Mouse (Mus musculus): ENCODE data around the gene Cog2. TPM values are rescaled to one million over a fixed set of nuclear protein-coding genes. Genes with fewer than 3 reads are reported as not detected.

The Cog2 gene
- polyA plus RNA-seq, 1 experiment from 2014 or later = 30.4 TPM

GRCm38 (mm10) chr8:124573552-124574340, 53.2 kb downstream of the Cog2 start:
- Histone ChIP-seq H3K27ac (replicated peaks) (no peak overlapping the region; the same call in 1 of the 2 replicates), H3K27me3 (replicated peaks) (no peaks in the 10 kb centered on the region), H3K36me3 (no peaks in the 10 kb centered on the region), H3K4me1 (peaks cover 17% of the 10 kb centered on the region; the same call in 1 of the 2 replicates), H3K4me2 (no peak overlapping the region), H3K9ac (replicated peaks) (no peak overlapping the region), H3K4me3 (replicated peaks) (no peak overlapping the region), H3K9me3 (replicated peaks) (no peaks in the 10 kb centered on the region)
- 62% methylated on average over 15 of the region's 15 CpGs for WGBS
- ATAC-seq (ENCODE audit: low FRiP score) = peak; percentile 65

GRCm38 (mm10) chr8:124575811-124576210, 55.2 kb downstream of the Cog2 start, which contains the start of gene Capn9:
Gene Capn9 (plus strand): TSS chr8:124576111.
- H3K4me1 ChIP-seq = peaks cover 12% of the 10 kb centered on the region; the same call in 1 of the 2 replicates
- no peak within 1 kb of the TSS for H3K4me2 ChIP-seq
- no peaks in the 10 kb centered on the region for H3K9me3 ChIP-seq (replicated peaks)
- no peak within 1 kb of the TSS for H3K27ac ChIP-seq (replicated peaks)
- no peaks in the 10 kb centered on the region for H3K27me3 ChIP-seq (replicated peaks)
- H3K9ac ChIP-seq (replicated peaks) = no peak within 1 kb of the TSS
- H3K36me3 ChIP-seq = no peaks in the 10 kb centered on the region
- 93% methylated on average over 8 of the region's 8 CpGs for WGBS
- no peak for ATAC-seq (ENCODE audit: low FRiP score)
- no peak within 1 kb of the TSS for H3K4me3 ChIP-seq (replicated peaks)

GRCm38 (mm10) chr8:124576751-124577150, 56.2 kb downstream of the Cog2 start:
- H3K4me3 ChIP-seq (replicated peaks) = no peak overlapping the region
- ATAC-seq (ENCODE audit: low FRiP score) = no peak
- no peak overlapping the region for H3K27ac ChIP-seq (replicated peaks)
- no peak overlapping the region for H3K4me2 ChIP-seq
- H3K9me3 ChIP-seq (replicated peaks) = no peaks in the 10 kb centered on the region
- no peaks in the 10 kb centered on the region for H3K36me3 ChIP-seq
- no peak overlapping the region for H3K9ac ChIP-seq (replicated peaks)
- no peaks in the 10 kb centered on the region for H3K27me3 ChIP-seq (replicated peaks)
- H3K4me1 ChIP-seq = peaks cover 5% of the 10 kb centered on the region; the same call in 1 of the 2 replicates
- 85% methylated on average over 1 of the region's 1 CpGs for WGBS

- 57% methylated on average over 3 of the region's 3 CpGs for WGBS
- Histone ChIP-seq H3K4me1 (peaks cover 7% of the 10 kb centered on the region; the same call in 1 of the 2 replicates), H3K9ac (replicated peaks) (no peak overlapping the region), H3K4me3 (replicated peaks) (no peak overlapping the region), H3K9me3 (replicated peaks) (no peaks in the 10 kb centered on the region), H3K27ac (replicated peaks) (0 out of 2 replicates have a peak overlapping the region, but pooled peaks have one; percentile 3), H3K4me2 (no peak overlapping the region), H3K27me3 (replicated peaks) (no peaks in the 10 kb centered on the region), H3K36me3 (no peaks in the 10 kb centered on the region)
- ATAC-seq (ENCODE audit: low FRiP score) = no peak
These were observed 65.3 kb downstream of the Cog2 start for GRCm38 (mm10) chr8:124585718-124586425.

GRCm38 (mm10) chr8:124586556-124586955, 66.0 kb downstream of the Cog2 start:
- Histone ChIP-seq H3K36me3 (no peaks in the 10 kb centered on the region), H3K4me1 (peaks cover 7% of the 10 kb centered on the region; the same call in 1 of the 2 replicates), H3K4me2 (no peak overlapping the region), H3K4me3 (replicated peaks) (no peak overlapping the region), H3K9ac (replicated peaks) (no peak overlapping the region), H3K9me3 (replicated peaks) (no peaks in the 10 kb centered on the region), H3K27me3 (replicated peaks) (no peaks in the 10 kb centered on the region), H3K27ac (replicated peaks) (no peak overlapping the region)
- ATAC-seq (ENCODE audit: low FRiP score) = no peak
- 88% methylated on average over 2 of the region's 2 CpGs for WGBS

- Histone ChIP-seq H3K4me1 (peaks cover 7% of the 10 kb centered on the region; the same call in 1 of the 2 replicates), H3K4me2 (no peak overlapping the region)
- ATAC-seq (ENCODE audit: low FRiP score) = no peak
These were observed 68.8 kb downstream of the Cog2 start for GRCm38 (mm10) chr8:124589393-124589792.

More at GRCm38 (mm10) chr8:124589393-124589792, 68.8 kb downstream of the Cog2 start:
- H3K9me3 ChIP-seq (replicated peaks) = no peaks in the 10 kb centered on the region
- no peak overlapping the region for H3K4me3 ChIP-seq (replicated peaks)
- H3K27me3 ChIP-seq (replicated peaks) = no peaks in the 10 kb centered on the region
- H3K36me3 ChIP-seq = no peaks in the 10 kb centered on the region
- no peak overlapping the region for H3K9ac ChIP-seq (replicated peaks)
- H3K27ac ChIP-seq (replicated peaks) = no peak overlapping the region
- 84% methylated on average over 4 of the region's 4 CpGs for WGBS

Other genes with a start within 250 kb of the Cog2 start
- 12.0 and 17.0 TPM in 2 replicates for gene Pgbd5, start 81.1 kb upstream of the Cog2 start, polyA plus RNA-seq (2015; fragmentation: Nextera tagmentation; extraction: Ambion mirVana)
- 1.8 and 1.9 TPM in 2 replicates for gene Agt, start 48.9 kb downstream of the Cog2 start, polyA plus RNA-seq (2015; fragmentation: Nextera tagmentation; extraction: Ambion mirVana)
- 0.17 and 0.45 TPM in 2 replicates for gene Capn9, start 55.3 kb downstream of the Cog2 start, polyA plus RNA-seq (2015; fragmentation: Nextera tagmentation; extraction: Ambion mirVana)
- 15.4 and 16.1 TPM in 2 replicates for gene 2310022B05Rik, start 142.6 kb downstream of the Cog2 start, polyA plus RNA-seq (2015; fragmentation: Nextera tagmentation; extraction: Ambion mirVana)
- 57.5 and 62.9 TPM in 2 replicates for gene Ttc13, start 201.2 kb downstream of the Cog2 start, polyA plus RNA-seq (2015; fragmentation: Nextera tagmentation; extraction: Ambion mirVana)
- 28.2 and 30.6 TPM in 2 replicates for gene Arv1, start 201.4 kb downstream of the Cog2 start, polyA plus RNA-seq (2015; fragmentation: Nextera tagmentation; extraction: Ambion mirVana)
- gene Fam89a, start 231.1 kb downstream of the Cog2 start, polyA plus RNA-seq (2015; fragmentation: Nextera tagmentation; extraction: Ambion mirVana) = 3.8 and 5.1 TPM in 2 replicates

All from neural tube, embryonic 15.5 days (tissue).